Mouse (Mus musculus): ENCODE measurements around the gene Mmp24. TPM values are rescaled to one million over a fixed set of nuclear protein-coding genes. Genes with fewer than 3 reads are reported as not detected.
"Not testable (repeated sequence)": the region's sequence is repeated elsewhere in the genome, so short reads cannot be mapped to it uniquely, and the experiment has no call there.

The Mmp24 gene
- polyA plus RNA-seq, 1 experiment = 0.18 TPM

GRCm38 (mm10) chr2:155831302-155831701 is 56.2 kb downstream of the Mmp24 start:
- Histone ChIP-seq H3K9ac (ENCODE audit: low read depth, poor library complexity, severe bottlenecking) (no peak overlapping the region), H3K27ac (ENCODE audit: insufficient read depth, low read length) (no peak overlapping the region), H3K4me1 (ENCODE audit: control insufficient read depth, insufficient read depth, low read length) (no peaks in the 10 kb centered on the region), H3K36me3 (ENCODE audit: control insufficient read depth, insufficient read depth, low read length, poor library complexity, severe bottlenecking) (no peaks in the 10 kb centered on the region), H3K9me3 (replicated peaks; ENCODE audit: control insufficient read depth, insufficient read depth, low read length, poor library complexity, severe bottlenecking) (no peaks in the 10 kb centered on the region), H3K27me3 (ENCODE audit: control insufficient read depth, insufficient read depth, low read length, poor library complexity, severe bottlenecking) (no peaks in the 10 kb centered on the region), H3K4me3 (ENCODE audit: low read depth, low read length) (no peak overlapping the region)
- peak; percentile 28 for TF ChIP-seq CTCF (IDR thresholded peaks at IDR 0.05; ENCODE audit: low read depth, low read length)
- TF ChIP-seq POLR2A (IDR thresholded peaks at IDR 0.05; ENCODE audit: insufficient read depth, low read length) = no peak

- not testable (repeated sequence) for H3K4me3 ChIP-seq (ENCODE audit: low read depth, low read length); H3K27me3 ChIP-seq (ENCODE audit: control insufficient read depth, insufficient read depth, low read length, poor library complexity, severe bottlenecking); H3K36me3 ChIP-seq (ENCODE audit: control insufficient read depth, insufficient read depth, low read length, poor library complexity, severe bottlenecking); H3K27ac ChIP-seq (ENCODE audit: insufficient read depth, low read length); H3K4me1 ChIP-seq (ENCODE audit: control insufficient read depth, insufficient read depth, low read length); H3K9me3 ChIP-seq (replicated peaks; ENCODE audit: control insufficient read depth, insufficient read depth, low read length, poor library complexity, severe bottlenecking); H3K9ac ChIP-seq (ENCODE audit: low read depth, poor library complexity, severe bottlenecking)
Observed at GRCm38 (mm10) chr2:155832087-155832486, 56.9 kb downstream of the Mmp24 start.

- no peak within 1 kb of the TSS for H3K9ac ChIP-seq (ENCODE audit: low read depth, poor library complexity, severe bottlenecking)
- peak within 1 kb of the TSS; percentile 2; the same call in 1 of the 2 replicates for H3K4me3 ChIP-seq (ENCODE audit: low read depth, low read length)
Observed at GRCm38 (mm10) chr2:155834732-155835131, 59.6 kb downstream of the Mmp24 start, which contains the start of gene Fam83c. Gene Fam83c, minus strand, starts transcription at chr2:155834854.

GRCm38 (mm10) chr2:155837961-155838360 is 62.8 kb downstream of the Mmp24 start:
- Histone ChIP-seq H3K9me3 (replicated peaks; ENCODE audit: control insufficient read depth, insufficient read depth, low read length, poor library complexity, severe bottlenecking) (no peaks in the 10 kb centered on the region), H3K4me1 (ENCODE audit: control insufficient read depth, insufficient read depth, low read length) (no peaks in the 10 kb centered on the region), H3K9ac (ENCODE audit: low read depth, poor library complexity, severe bottlenecking) (no peak overlapping the region), H3K36me3 (ENCODE audit: control insufficient read depth, insufficient read depth, low read length, poor library complexity, severe bottlenecking) (no peaks in the 10 kb centered on the region), H3K27ac (ENCODE audit: insufficient read depth, low read length) (no peak overlapping the region), H3K27me3 (ENCODE audit: control insufficient read depth, insufficient read depth, low read length, poor library complexity, severe bottlenecking) (no peaks in the 10 kb centered on the region), H3K4me3 (ENCODE audit: low read depth, low read length) (no peak overlapping the region)
- no peak for TF ChIP-seq CTCF (IDR thresholded peaks at IDR 0.05; ENCODE audit: low read depth, low read length)
- no peak for TF ChIP-seq POLR2A (IDR thresholded peaks at IDR 0.05; ENCODE audit: insufficient read depth, low read length)
- TF ChIP-seq EP300 (IDR thresholded peaks at IDR 0.05; ENCODE audit: insufficient read depth, low read depth, low read length) = no peak

More at GRCm38 (mm10) chr2:155834732-155835131, 59.6 kb downstream of the Mmp24 start, which contains the start of gene Fam83c:
- TF ChIP-seq EP300 (IDR thresholded peaks at IDR 0.05; ENCODE audit: insufficient read depth, low read depth, low read length) (no peak), POLR2A (IDR thresholded peaks at IDR 0.05; ENCODE audit: insufficient read depth, low read length) (no peak), CTCF (IDR thresholded peaks at IDR 0.05; ENCODE audit: low read depth, low read length) (no peak)
- no peaks in the 10 kb centered on the region for H3K36me3 ChIP-seq (ENCODE audit: control insufficient read depth, insufficient read depth, low read length, poor library complexity, severe bottlenecking)
- no peak within 1 kb of the TSS for H3K27ac ChIP-seq (ENCODE audit: insufficient read depth, low read length)
- H3K9me3 ChIP-seq (replicated peaks; ENCODE audit: control insufficient read depth, insufficient read depth, low read length, poor library complexity, severe bottlenecking) = no peaks in the 10 kb centered on the region
- H3K4me1 ChIP-seq (ENCODE audit: control insufficient read depth, insufficient read depth, low read length) = no peaks in the 10 kb centered on the region
- no peaks in the 10 kb centered on the region for H3K27me3 ChIP-seq (ENCODE audit: control insufficient read depth, insufficient read depth, low read length, poor library complexity, severe bottlenecking)

GRCm38 (mm10) chr2:155838961-155839360 is 63.8 kb downstream of the Mmp24 start:
- Histone ChIP-seq H3K27me3 (ENCODE audit: control insufficient read depth, insufficient read depth, low read length, poor library complexity, severe bottlenecking) (no peaks in the 10 kb centered on the region), H3K4me3 (ENCODE audit: low read depth, low read length) (no peak overlapping the region), H3K27ac (ENCODE audit: insufficient read depth, low read length) (no peak overlapping the region), H3K36me3 (ENCODE audit: control insufficient read depth, insufficient read depth, low read length, poor library complexity, severe bottlenecking) (no peaks in the 10 kb centered on the region), H3K9ac (ENCODE audit: low read depth, poor library complexity, severe bottlenecking) (no peak overlapping the region), H3K9me3 (replicated peaks; ENCODE audit: control insufficient read depth, insufficient read depth, low read length, poor library complexity, severe bottlenecking) (no peaks in the 10 kb centered on the region), H3K4me1 (ENCODE audit: control insufficient read depth, insufficient read depth, low read length) (no peaks in the 10 kb centered on the region)
- TF ChIP-seq POLR2A (IDR thresholded peaks at IDR 0.05; ENCODE audit: insufficient read depth, low read length) (no peak), EP300 (IDR thresholded peaks at IDR 0.05; ENCODE audit: insufficient read depth, low read depth, low read length) (no peak), CTCF (IDR thresholded peaks at IDR 0.05; ENCODE audit: low read depth, low read length) (no peak)

GRCm38 (mm10) chr2:155846930-155847329 is 71.8 kb downstream of the Mmp24 start:
- H3K36me3 ChIP-seq (ENCODE audit: control insufficient read depth, insufficient read depth, low read length, poor library complexity, severe bottlenecking) = peaks cover 3% of the 10 kb centered on the region
- no peak overlapping the region for H3K27ac ChIP-seq (ENCODE audit: insufficient read depth, low read length)
- H3K9me3 ChIP-seq (replicated peaks; ENCODE audit: control insufficient read depth, insufficient read depth, low read length, poor library complexity, severe bottlenecking) = no peaks in the 10 kb centered on the region
- no peaks in the 10 kb centered on the region for H3K27me3 ChIP-seq (ENCODE audit: control insufficient read depth, insufficient read depth, low read length, poor library complexity, severe bottlenecking)
- no peak overlapping the region for H3K9ac ChIP-seq (ENCODE audit: low read depth, poor library complexity, severe bottlenecking)
- peaks cover 4% of the 10 kb centered on the region for H3K4me1 ChIP-seq (ENCODE audit: control insufficient read depth, insufficient read depth, low read length)
- H3K4me3 ChIP-seq (ENCODE audit: low read depth, low read length) = no peak overlapping the region
- TF ChIP-seq POLR2A (IDR thresholded peaks at IDR 0.05; ENCODE audit: insufficient read depth, low read length) (no peak), CTCF (IDR thresholded peaks at IDR 0.05; ENCODE audit: low read depth, low read length) (no peak)
